Mouse (Mus musculus): ENCODE measurements at regions not wholly inside any gene's neighbourhood (a gene's known extent, or its start where the extent isn't known, plus 50 kb on each side); places are given as distances from the start of the nearest gene placed in this dataset.

DNA sequence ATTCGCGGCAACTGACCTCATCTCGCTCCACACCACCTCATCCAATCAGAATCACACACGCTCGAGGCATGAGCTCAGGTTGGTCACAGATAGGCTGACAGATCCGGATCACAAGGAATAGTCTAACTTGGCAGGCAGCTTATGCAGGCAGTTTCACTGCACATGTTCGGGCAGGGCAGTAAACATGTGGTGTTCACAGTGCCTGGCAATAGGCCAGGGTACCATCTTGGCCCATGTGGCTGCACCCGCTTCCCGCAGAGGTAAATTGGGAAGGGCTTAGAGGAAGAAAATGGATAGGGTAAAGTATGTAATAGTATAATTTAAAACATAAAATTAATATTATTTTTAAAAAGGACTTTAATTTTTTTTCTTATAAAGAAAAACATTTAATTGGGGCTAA lies 372.4 kb downstream of the Pabpc4l start:
- DNase-seq: peak; percentile 26 to 35

DNA sequence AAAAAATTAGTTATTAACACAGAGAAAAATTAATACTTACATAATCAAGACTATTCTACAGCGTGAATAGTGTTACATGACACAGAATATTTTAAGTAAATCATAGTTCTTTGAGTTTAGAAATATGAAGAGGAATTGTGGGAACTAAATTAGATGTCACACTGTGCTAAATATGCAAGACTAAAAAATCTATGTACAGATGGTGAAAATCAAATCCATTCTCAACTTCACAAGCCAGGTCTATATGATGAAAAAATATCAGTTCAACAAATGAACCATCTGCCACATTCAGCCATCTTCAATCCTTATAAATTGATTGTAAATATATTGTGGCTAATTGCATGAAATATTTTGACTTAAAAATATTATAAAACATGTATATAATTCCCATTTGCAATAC lies 393.2 kb downstream of the Pabpc4l start:
- DNase-seq: no peak

DNA sequence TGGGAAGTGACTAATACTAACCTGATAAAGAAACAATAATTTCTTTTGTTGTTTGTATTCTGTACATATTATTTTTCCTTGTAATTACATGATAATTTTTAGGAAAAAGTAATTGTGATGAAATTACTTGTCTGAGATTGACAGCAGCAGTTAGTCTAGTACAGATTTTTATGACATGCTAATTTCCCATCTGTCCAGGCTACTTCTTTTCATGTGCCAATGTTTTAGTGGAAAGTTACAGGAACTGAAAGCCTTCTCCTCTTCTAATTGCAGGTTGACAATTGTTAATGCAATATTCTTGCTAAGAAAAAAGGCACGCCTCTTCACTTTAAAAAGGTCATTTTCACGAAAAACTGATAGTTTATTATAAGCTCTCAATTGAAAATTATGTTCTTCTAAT lies 414.0 kb downstream of the Pabpc4l start:
- no peak for DNase-seq

Measured in cerebellum, postnatal 14 days (tissue).